Mouse (Mus musculus) E14TG2a.4 (cell line): ENCODE data around the gene Vasp.

Experiments used
- CTCF ChIP-seq: conservative IDR thresholded peaks from 2 replicates; pipeline ENCODE4 v1.5.1; 2014; ENCODE audit warnings: low read length
- NANOG ChIP-seq: IDR thresholded peaks from 2 replicates; pipeline ENCODE4 v1.6.1; 2014; ENCODE audit warnings: borderline replicate concordance, low read length, mixed read lengths
- POU5F1 ChIP-seq: IDR thresholded peaks from 2 replicates; pipeline ENCODE4 v1.6.1; 2014; ENCODE audit warnings: low read length, borderline replicate concordance

GRCm38 (mm10) chr7:19305796-19306765 lies 34.5 kb upstream of the Vasp start:
- TF ChIP-seq CTCF (no peak), NANOG (no peak), POU5F1 (no peak)
